Mouse (Mus musculus) embryonic stem cell, embryonic (primary cell): ENCODE results near the gene Mok.

Experiments
- CTCF ChIA-PET, 4 experiments: fragments of 300-600 bp in 2 of 4; fragments of 350-600 bp in 2 of 4; sonication (Branson Sonifier 250); formaldehyde crosslinking; loops; one replicate each; lab custom pipeline; 2022; ENCODE audit warnings: inconsistent platforms in 2 of 4; lab: Charles Lee
- POLR2A ChIA-PET, 4 experiments: fragments of 300-600 bp in 2 of 4; fragments of 350-600 bp in 2 of 4; sonication (Branson Sonifier 250); formaldehyde crosslinking; loops; one replicate each; lab custom pipeline; 2022; ENCODE audit warnings: antibody characterized with exemption in 4 of 4, inconsistent platforms in 1 of 4; lab: Charles Lee

Gene Mok

GRCm38 (mm10) chr12:110857196-110857595 is 16.5 kb upstream of the Mok start:
- ChIA-PET POLR2A (interaction anchor here in 3 of 4 experiments (0.6 to 1.4 kb wide), 9 partner anchors 9 to 158 kb away, joined by 3 to 6 read pairs (median 4); no protein-coding TSS in a partner anchor), CTCF (interaction anchor here in 2 of 4 experiments (0.6 to 1.0 kb wide), 4 partner anchors 18 to 653 kb away, joined by 3 to 7 read pairs (median 4); no protein-coding TSS in a partner anchor)

- ChIA-PET CTCF (interaction anchor here in 3 of 4 experiments (0.6 to 1.1 kb wide), 4 partner anchors 15 to 209 kb away, joined by 3 read pairs; no protein-coding TSS in a partner anchor), POLR2A (interaction anchor here in 3 of 4 experiments (0.6 to 6.4 kb wide), 30 partner anchors 9 to 1035 kb away, joined by 3 to 41 read pairs (median 4); no protein-coding TSS in a partner anchor)
Observed at GRCm38 (mm10) chr12:110854786-110855737, 14.3 kb upstream of the Mok start.

- ChIA-PET CTCF (interaction anchor here in 2 of 4 experiments (0.7 to 2.0 kb wide), 3 partner anchors 11 to 178 kb away, joined by 3 to 4 read pairs (median 3); no protein-coding TSS in a partner anchor), POLR2A (interaction anchor here in 2 of 4 experiments (0.9 to 6.4 kb wide), 16 partner anchors 9 to 250 kb away, joined by 3 to 41 read pairs (median 5); partner anchors contain the start of genes Hsp90aa1 (in 1 of the 2) and Wdr20 (in 1 of the 2))
Observed at GRCm38 (mm10) chr12:110851923-110852322, 11.2 kb upstream of the Mok start.

- POLR2A ChIA-PET, result interaction anchor here (0.8 to 6.4 kb wide), 30 partner anchors 9 to 434 kb away, joined by 3 to 41 read pairs (median 4); partner anchors contain the start of genes Hsp90aa1 (in 1 of the 4) and Wdr20 (in 1 of the 4)
- CTCF ChIA-PET, result interaction anchor here in 3 of 4 experiments (0.6 to 2.0 kb wide), 6 partner anchors 11 to 177 kb away, joined by 3 to 7 read pairs (median 3); no protein-coding TSS in a partner anchor
Observed at GRCm38 (mm10) chr12:110851414-110851813, 10.7 kb upstream of the Mok start.

- CTCF ChIA-PET, result interaction anchor here in 3 of 4 experiments (0.6 to 2.0 kb wide), 6 partner anchors 11 to 177 kb away, joined by 3 to 7 read pairs (median 3); no protein-coding TSS in a partner anchor
- POLR2A ChIA-PET, result interaction anchor here (0.8 to 6.4 kb wide), 32 partner anchors 8 to 434 kb away, joined by 3 to 41 read pairs (median 3); partner anchors contain the start of gene Hsp90aa1 (in 1 of the 4)
Observed at GRCm38 (mm10) chr12:110850929-110851256, 10.2 kb upstream of the Mok start.

GRCm38 (mm10) chr12:110850010-110850928 is 9.5 kb upstream of the Mok start, which contains the start of gene Zfp839:
TSS of gene Zfp839 (plus strand) at chr12:110850253.
- ChIA-PET CTCF (interaction anchor here in 3 of 4 experiments (1.0 to 2.0 kb wide), 5 partner anchors 12 to 176 kb away, joined by 3 to 7 read pairs (median 3); no protein-coding TSS in a partner anchor), POLR2A (interaction anchor here (0.8 to 6.4 kb wide), 30 partner anchors 9 to 433 kb away, joined by 3 to 41 read pairs (median 3); partner anchors contain the start of gene Hsp90aa1 (in 1 of the 4))

GRCm38 (mm10) chr12:110846191-110846765 is 5.5 kb upstream of the Mok start:
- ChIA-PET CTCF (interaction anchor here in 2 of 4 experiments (0.5 kb wide), 2 partner anchors 13 to 42 kb away, joined by 3 to 7 read pairs; no protein-coding TSS in a partner anchor), POLR2A (interaction anchor here in 3 of 4 experiments (0.6 to 7.0 kb wide), 30 partner anchors 8 to 870 kb away, joined by 3 to 63 read pairs (median 4); partner anchors contain the start of gene Hsp90aa1 (in 3 of the 3))

GRCm38 (mm10) chr12:110845131-110845880 is 4.6 kb upstream of the Mok start:
- CTCF ChIA-PET, result interaction anchor here in 2 of 4 experiments (1.1 to 2.8 kb wide), 6 partner anchors 60 to 429 kb away, joined by 3 to 13 read pairs (median 10); partner anchors contain the start of gene Hsp90aa1 (in 1 of the 2)
- POLR2A ChIA-PET, result interaction anchor here (0.6 to 7.0 kb wide), 50 partner anchors 8 to 429 kb away, joined by 3 to 63 read pairs (median 4); partner anchors contain the start of genes Hsp90aa1 (in 3 of the 4), Cinp (in 1 of the 4), Rcor1 (in 1 of the 4) and Wdr20 (in 1 of the 4)

GRCm38 (mm10) chr12:110844227-110845130 is 3.7 kb upstream of the Mok start:
- ChIA-PET CTCF (interaction anchor here in 2 of 4 experiments (1.1 to 2.8 kb wide), 6 partner anchors 59 to 428 kb away, joined by 3 to 13 read pairs (median 10); partner anchors contain the start of gene Hsp90aa1 (in 1 of the 2)), POLR2A (interaction anchor here (0.6 to 7.0 kb wide), 53 partner anchors 7 to 428 kb away, joined by 3 to 63 read pairs (median 4); partner anchors contain the start of genes Hsp90aa1 (in 3 of the 4), Cinp (in 1 of the 4), Rcor1 (in 1 of the 4) and Wdr20 (in 1 of the 4))

- POLR2A ChIA-PET, result interaction anchor here in 3 of 4 experiments (0.5 to 7.0 kb wide), 34 partner anchors 9 to 427 kb away, joined by 3 to 63 read pairs (median 4); partner anchors contain the start of genes Hsp90aa1 (in 3 of the 3), Rcor1 (in 2 of the 3) and Wdr20 (in 1 of the 3)
- CTCF ChIA-PET, result interaction anchor here (0.7 to 2.8 kb wide), 12 partner anchors 16 to 427 kb away, joined by 3 to 13 read pairs (median 4); partner anchors contain the start of gene Hsp90aa1 (in 1 of the 4)
Observed at GRCm38 (mm10) chr12:110843194-110844048, 2.7 kb upstream of the Mok start.

GRCm38 (mm10) chr12:110841731-110842493 is 1.2 kb upstream of the Mok start:
- ChIA-PET CTCF (interaction anchor here (0.6 to 2.0 kb wide), 5 partner anchors 17 to 138 kb away, joined by 3 to 10 read pairs (median 3); no protein-coding TSS in a partner anchor), POLR2A (interaction anchor here (0.5 to 7.0 kb wide), 15 partner anchors 11 to 423 kb away, joined by 3 to 63 read pairs (median 3); partner anchors contain the start of genes Hsp90aa1 (in 2 of the 4), Rcor1 (in 2 of the 4) and Wdr20 (in 1 of the 4))

GRCm38 (mm10) chr12:110837850-110838249 is 2.9 kb downstream of the Mok start:
- POLR2A ChIA-PET, result interaction anchor here (0.5 to 6.5 kb wide), 93 partner anchors 8 to 1291 kb away, joined by 3 to 152 read pairs (median 5); partner anchors contain the start of genes Hsp90aa1 (in 3 of the 4), Rcor1 (in 2 of the 4), Ankrd9 (in 1 of the 4) and Zfp839 (in 1 of the 4)
- CTCF ChIA-PET, result interaction anchor here (0.6 to 2.8 kb wide), 32 partner anchors 9 to 1321 kb away, joined by 3 to 17 read pairs (median 4); partner anchors contain the start of genes Hsp90aa1 (in 2 of the 4), Rcor1 (in 1 of the 4) and Wdr20 (in 1 of the 4)
